Mouse (Mus musculus): ENCODE results near the gene Fryl. TPM values are rescaled to one million over a fixed set of nuclear protein-coding genes. Genes with fewer than 3 reads are reported as not detected.
A peak's percentile ranks its signal among the peaks of the same experiment; 100 is the strongest.

The Fryl gene
- polyA plus RNA-seq, 1 experiment = 72.1 TPM

- TF ChIP-seq POLR2A (IDR thresholded peaks at IDR 0.05; ENCODE audit: borderline replicate concordance, extremely low read depth, low read depth, low read length) (no peak), CTCF (IDR thresholded peaks at IDR 0.05; ENCODE audit: insufficient read depth, low read length) (no peak)
- Histone ChIP-seq H3K4me1 (ENCODE audit: control insufficient read depth, insufficient read depth, low read length) (peaks cover 2% of the 10 kb centered on the region; the same call in 1 of the 2 replicates), H3K4me3 (replicated peaks; ENCODE audit: extremely low read depth, low read depth, low read length) (no peak overlapping the region)
- no peak for DNase-seq
- 78% methylated on average over 9 of the region's 9 CpGs for WGBS
These were observed 118.9 kb downstream of the Fryl start for GRCm38 (mm10) chr5:73137561-73137960.

GRCm38 (mm10) chr5:73135959-73136358 lies 120.5 kb downstream of the Fryl start:
- 70% methylated on average over 2 of the region's 2 CpGs for WGBS

GRCm38 (mm10) chr5:73135131-73135530 lies 121.3 kb downstream of the Fryl start:
- Histone ChIP-seq H3K4me3 (replicated peaks; ENCODE audit: extremely low read depth, low read depth, low read length) (no peak overlapping the region), H3K4me1 (ENCODE audit: control insufficient read depth, insufficient read depth, low read length) (peaks cover 2% of the 10 kb centered on the region; the same call in 1 of the 2 replicates)
- TF ChIP-seq POLR2A (IDR thresholded peaks at IDR 0.05; ENCODE audit: borderline replicate concordance, extremely low read depth, low read depth, low read length) (no peak), CTCF (IDR thresholded peaks at IDR 0.05; ENCODE audit: insufficient read depth, low read length) (no peak)
- no peak for DNase-seq
- WGBS = 52% methylated on average over 11 of the region's 11 CpGs

More at GRCm38 (mm10) chr5:73135959-73136358, 120.5 kb downstream of the Fryl start:
- peaks cover 2% of the 10 kb centered on the region; the same call in 1 of the 2 replicates for H3K4me1 ChIP-seq (ENCODE audit: control insufficient read depth, insufficient read depth, low read length)
- no peak for DNase-seq
- no peak overlapping the region for H3K4me3 ChIP-seq (replicated peaks; ENCODE audit: extremely low read depth, low read depth, low read length)
- TF ChIP-seq CTCF (IDR thresholded peaks at IDR 0.05; ENCODE audit: insufficient read depth, low read length) = no peak

- Histone ChIP-seq H3K4me3 (replicated peaks; ENCODE audit: extremely low read depth, low read depth, low read length) (no peak overlapping the region), H3K4me1 (ENCODE audit: control insufficient read depth, insufficient read depth, low read length) (peaks cover 2% of the 10 kb centered on the region; the same call in 1 of the 2 replicates)
- no peak for TF ChIP-seq POLR2A (IDR thresholded peaks at IDR 0.05; ENCODE audit: borderline replicate concordance, extremely low read depth, low read depth, low read length)
- peak; percentile 44 for TF ChIP-seq CTCF (IDR thresholded peaks at IDR 0.05; ENCODE audit: insufficient read depth, low read length)
- DNase-seq = peak; percentile 42
- WGBS = 25% methylated on average over 5 of the region's 5 CpGs
These were observed 122.6 kb downstream of the Fryl start for GRCm38 (mm10) chr5:73133833-73134185.

- Histone ChIP-seq H3K4me3 (replicated peaks; ENCODE audit: extremely low read depth, low read depth, low read length) (no peak overlapping the region), H3K4me1 (ENCODE audit: control insufficient read depth, insufficient read depth, low read length) (peaks cover 2% of the 10 kb centered on the region; the same call in 1 of the 2 replicates)
- 88% methylated on average over 29 of the region's 29 CpGs for WGBS
- DNase-seq = no peak
- TF ChIP-seq POLR2A (IDR thresholded peaks at IDR 0.05; ENCODE audit: borderline replicate concordance, extremely low read depth, low read depth, low read length) = no peak
- no peak for TF ChIP-seq CTCF (IDR thresholded peaks at IDR 0.05; ENCODE audit: insufficient read depth, low read length)
These were observed 123.2 kb downstream of the Fryl start for GRCm38 (mm10) chr5:73132998-73133832.

GRCm38 (mm10) chr5:73130984-73131383 lies 125.4 kb downstream of the Fryl start:
- Histone ChIP-seq H3K4me3 (replicated peaks; ENCODE audit: extremely low read depth, low read depth, low read length) (no peak overlapping the region), H3K4me1 (ENCODE audit: control insufficient read depth, insufficient read depth, low read length) (peaks cover 2% of the 10 kb centered on the region; the same call in 1 of the 2 replicates)
- TF ChIP-seq CTCF (IDR thresholded peaks at IDR 0.05; ENCODE audit: insufficient read depth, low read length) (no peak), POLR2A (IDR thresholded peaks at IDR 0.05; ENCODE audit: borderline replicate concordance, extremely low read depth, low read depth, low read length) (no peak)
- 73% methylated on average over 6 of the region's 6 CpGs for WGBS
- no peak for DNase-seq

GRCm38 (mm10) chr5:73129871-73130270 lies 126.5 kb downstream of the Fryl start:
- DNase-seq = no peak
- WGBS = 52% methylated on average over 5 of the region's 5 CpGs
- Histone ChIP-seq H3K4me1 (ENCODE audit: control insufficient read depth, insufficient read depth, low read length) (no peaks in the 10 kb centered on the region), H3K4me3 (replicated peaks; ENCODE audit: extremely low read depth, low read depth, low read length) (no peak overlapping the region)
- TF ChIP-seq POLR2A (IDR thresholded peaks at IDR 0.05; ENCODE audit: borderline replicate concordance, extremely low read depth, low read depth, low read length) (no peak), CTCF (IDR thresholded peaks at IDR 0.05; ENCODE audit: insufficient read depth, low read length) (no peak)

GRCm38 (mm10) chr5:73119969-73120725 lies 136.3 kb downstream of the Fryl start:
- Histone ChIP-seq H3K4me3 (replicated peaks; ENCODE audit: extremely low read depth, low read depth, low read length) (no peak overlapping the region), H3K4me1 (ENCODE audit: control insufficient read depth, insufficient read depth, low read length) (no peaks in the 10 kb centered on the region)
- no peak for DNase-seq
- no peak for TF ChIP-seq POLR2A (IDR thresholded peaks at IDR 0.05; ENCODE audit: borderline replicate concordance, extremely low read depth, low read depth, low read length)
- no peak for TF ChIP-seq CTCF (IDR thresholded peaks at IDR 0.05; ENCODE audit: insufficient read depth, low read length)
- 78% methylated on average over 13 of the region's 13 CpGs for WGBS

- Histone ChIP-seq H3K4me1 (ENCODE audit: control insufficient read depth, insufficient read depth, low read length) (no peaks in the 10 kb centered on the region), H3K4me3 (replicated peaks; ENCODE audit: extremely low read depth, low read depth, low read length) (no peak overlapping the region)
- no peak for DNase-seq
- 86% methylated on average over 5 of the region's 5 CpGs for WGBS
- TF ChIP-seq CTCF (IDR thresholded peaks at IDR 0.05; ENCODE audit: insufficient read depth, low read length) (no peak), POLR2A (IDR thresholded peaks at IDR 0.05; ENCODE audit: borderline replicate concordance, extremely low read depth, low read depth, low read length) (no peak)
These were observed 136.9 kb downstream of the Fryl start for GRCm38 (mm10) chr5:73119524-73119923.
